Mouse (Mus musculus) thymus, adult 2 months (tissue): ENCODE data around the gene Eapp. TPM values are rescaled to one million over a fixed set of nuclear protein-coding genes. Genes with fewer than 3 reads are reported as not detected.
A peak's percentile ranks its signal among the peaks of the same experiment; 100 is the strongest.
"Not testable (repeated sequence)": the region's sequence is repeated elsewhere in the genome, so short reads cannot be mapped to it uniquely, and the experiment has no call there.

Experiments used
- DNase-seq: peaks from one replicate; pipeline ENCODE4 v3.0.0; 2021
- H3K27ac ChIP-seq: fragments of 200-500 bp; 2 replicates; pipeline ENCODE4 v1.5.1; 2012; ENCODE audit warnings: low read length, control low read depth; ENCODE audit not compliant: control insufficient read depth, insufficient read depth
- H3K27me3 ChIP-seq: fragments of 200-500 bp; 2 replicates; pipeline ENCODE4 v1.6.1; 2012; ENCODE audit warnings: mild to moderate bottlenecking, low read length, moderate library complexity, mixed read lengths; ENCODE audit not compliant: control insufficient read depth, insufficient read depth
- H3K36me3 ChIP-seq: fragments of 200-500 bp; 2 replicates; pipeline ENCODE4 v1.6.1; 2012; ENCODE audit warnings: mild to moderate bottlenecking, low read length, moderate library complexity; ENCODE audit not compliant: control insufficient read depth, insufficient read depth
- H3K4me1 ChIP-seq: fragments of 200-500 bp; replicated peaks from 2 replicates; pipeline ENCODE4 v1.6.1; 2012; ENCODE audit warnings: low read length; ENCODE audit not compliant: control insufficient read depth, insufficient read depth
- H3K4me3 ChIP-seq: fragments of 200-500 bp; 2 replicates; pipeline ENCODE4 v1.5.1; 2012; ENCODE audit warnings: mild to moderate bottlenecking, low read length, control low read depth, moderate library complexity; ENCODE audit not compliant: control insufficient read depth, insufficient read depth
- CTCF ChIP-seq: fragments of 200-500 bp; IDR thresholded peaks from 2 replicates; pipeline ENCODE4 v1.5.1; 2012; ENCODE audit warnings: mild to moderate bottlenecking, control low read depth, low read length, moderate library complexity, borderline replicate concordance; ENCODE audit not compliant: control insufficient read depth, poor library complexity, insufficient read depth; ENCODE audit errors: extremely low read depth
- POLR2A ChIP-seq: fragments of 200-500 bp; IDR thresholded peaks from 2 replicates; pipeline ENCODE4 v1.6.1; 2012; ENCODE audit warnings: mild to moderate bottlenecking, low read length, control low read depth, moderate library complexity; ENCODE audit not compliant: control insufficient read depth, poor library complexity, insufficient read depth; ENCODE audit errors: extremely low read depth
- WGBS: fragments of 180-500 bp; shearing (Covaris S2); methylation state at CpG from one replicate; pipeline ENCODE4 v1.1.7; 2018; 5-methylcytosine and 5-hydroxymethylcytosine counted together
- polyA plus RNA-seq: library from polyadenylated mRNA; depleted of rRNA; stranded (reverse); fragments of >200 nt; gene quantifications from 2 replicates; pipeline ENCODE4 v1.2.3, GENCODE M21; 2012

Eapp gene
- polyA plus RNA-seq, 1 experiment, result 8.8 TPM

DNA sequence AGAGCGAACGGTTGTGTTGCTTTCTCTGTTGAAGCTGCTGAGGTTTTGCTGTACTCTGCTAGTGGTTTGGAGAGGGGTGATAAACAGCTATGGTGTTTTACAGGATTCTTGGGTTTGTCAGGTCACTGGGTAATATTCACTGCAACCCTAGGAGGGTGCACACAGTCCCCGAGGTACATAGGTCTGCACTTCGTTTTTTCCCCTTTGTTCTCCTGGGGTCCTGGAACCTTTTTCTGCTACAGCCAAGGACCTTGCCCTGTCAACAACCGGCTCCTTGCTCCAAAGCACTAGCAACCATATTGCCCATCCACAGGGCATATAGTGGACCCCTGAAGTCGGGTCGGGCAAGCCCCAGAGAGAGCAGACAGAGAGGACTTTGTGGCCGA is 14.8 kb upstream of the Eapp start:
- DNase-seq, H3K36me3 ChIP-seq, H3K4me1 ChIP-seq, H3K27ac ChIP-seq, H3K4me3 ChIP-seq, H3K27me3 ChIP-seq: not testable (repeated sequence)
- 2% methylated on average over 3 of the region's 8 CpGs for WGBS
- 0 out of 2 replicates have a peak, but pooled peaks have one; percentile 31 for TF ChIP-seq POLR2A

DNA sequence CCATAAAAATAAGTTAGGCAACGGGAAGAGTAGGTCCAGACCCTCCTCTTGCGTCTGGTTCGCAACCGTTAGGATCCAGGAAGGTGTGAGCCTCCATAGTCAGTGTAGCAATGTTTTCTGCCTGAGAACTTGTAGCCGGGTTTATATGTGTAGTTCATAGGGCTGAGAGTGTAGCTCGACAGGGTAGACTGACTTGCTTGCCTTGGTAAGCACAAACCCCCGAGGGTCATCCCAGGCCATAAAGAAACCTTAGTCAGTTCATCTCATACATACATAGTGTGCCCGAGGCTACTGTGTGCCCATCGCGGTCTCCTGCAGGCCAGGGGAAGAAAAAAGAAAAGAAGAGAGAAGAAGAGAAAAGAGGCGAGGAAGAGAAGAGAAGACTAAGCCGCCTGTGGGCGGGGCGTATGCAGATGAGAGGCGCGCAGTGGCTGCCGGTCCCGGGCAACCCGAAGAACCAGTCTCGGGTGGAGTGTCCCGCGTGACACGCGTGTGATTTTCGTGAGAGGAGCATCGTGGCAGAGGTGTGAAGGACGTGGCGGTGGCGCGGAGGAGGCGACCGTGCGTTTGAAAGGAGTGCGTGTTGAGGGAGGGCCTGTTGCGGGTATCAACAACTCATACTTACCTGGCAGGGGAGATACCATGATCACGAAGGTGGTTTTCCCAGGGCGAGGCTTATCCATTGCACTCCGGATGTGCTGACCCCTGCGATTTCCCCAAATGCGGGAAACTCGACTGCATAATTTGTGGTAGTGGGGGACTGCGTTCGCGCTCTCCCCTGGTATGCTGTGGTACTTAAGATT is 14.2 kb upstream of the Eapp start:
- DNase-seq, H3K27me3 ChIP-seq, H3K36me3 ChIP-seq, H3K4me1 ChIP-seq: not testable (repeated sequence)
- Histone ChIP-seq H3K4me3 (peak overlapping the region; percentile 34), H3K27ac (peak overlapping the region; percentile 67; the same call in 1 of the 2 replicates)
- WGBS, result under 1% methylated on average over 13 of the region's 44 CpGs

DNA sequence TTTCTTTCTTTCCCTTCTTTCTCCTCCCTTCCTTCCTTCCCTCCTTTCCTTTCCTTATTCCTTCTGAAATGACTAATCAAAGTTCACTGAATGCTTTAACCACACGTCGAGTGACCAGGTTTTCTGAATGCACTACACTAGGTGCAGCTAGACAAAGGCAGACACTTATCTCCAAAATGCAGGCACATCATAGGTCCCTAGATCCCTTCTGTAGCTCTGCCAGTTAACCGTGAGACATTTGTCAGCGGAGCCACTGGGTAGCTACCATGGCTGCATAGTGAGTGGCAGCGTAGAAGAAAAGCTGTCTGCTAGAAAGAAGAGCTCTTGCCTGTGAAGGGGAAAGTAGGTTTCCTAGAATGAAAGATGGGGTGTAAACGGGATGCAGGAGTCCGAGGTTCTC is 3.7 kb upstream of the Eapp start:
- Histone ChIP-seq H3K27ac (no peak overlapping the region), H3K36me3 (no peaks in the 10 kb centered on the region), H3K4me1 (peaks cover 3% of the 10 kb centered on the region), H3K4me3 (no peak overlapping the region), H3K27me3 (no peaks in the 10 kb centered on the region)
- no peak for DNase-seq
- TF ChIP-seq POLR2A, result no peak
- no peak for TF ChIP-seq CTCF
- 84% methylated on average over 7 of the region's 7 CpGs for WGBS

DNA sequence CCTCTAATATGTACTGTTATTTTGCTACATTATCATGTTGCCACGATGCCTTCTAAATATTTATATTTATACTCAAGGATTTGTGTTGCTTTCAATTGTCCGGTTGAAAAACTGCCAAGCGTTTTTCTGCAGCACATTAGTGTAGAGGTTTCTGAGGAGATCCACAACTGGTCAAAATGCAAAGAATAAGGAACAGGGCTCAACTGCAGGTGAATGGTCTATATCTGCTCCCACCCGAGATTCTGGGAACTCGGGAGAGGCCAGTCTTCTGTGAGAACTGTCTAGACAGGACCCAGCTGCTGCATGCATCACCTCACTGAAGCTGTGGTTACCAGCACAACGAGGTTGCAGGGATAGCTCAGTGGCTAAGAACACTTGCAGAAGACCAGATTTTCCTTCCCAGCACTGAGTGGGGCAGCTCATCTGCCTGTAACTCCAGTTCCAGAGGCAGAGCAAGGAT is 2.1 kb upstream of the Eapp start:
- H3K4me1 ChIP-seq, result peaks cover 3% of the 10 kb centered on the region
- 55% methylated on average over 6 of the region's 6 CpGs for WGBS
- no peaks in the 10 kb centered on the region for H3K27me3 ChIP-seq
- no peak overlapping the region for H3K4me3 ChIP-seq
- no peaks in the 10 kb centered on the region for H3K36me3 ChIP-seq
- no peak overlapping the region for H3K27ac ChIP-seq
- DNase-seq, result no peak
- TF ChIP-seq CTCF (no peak), POLR2A (no peak)

DNA sequence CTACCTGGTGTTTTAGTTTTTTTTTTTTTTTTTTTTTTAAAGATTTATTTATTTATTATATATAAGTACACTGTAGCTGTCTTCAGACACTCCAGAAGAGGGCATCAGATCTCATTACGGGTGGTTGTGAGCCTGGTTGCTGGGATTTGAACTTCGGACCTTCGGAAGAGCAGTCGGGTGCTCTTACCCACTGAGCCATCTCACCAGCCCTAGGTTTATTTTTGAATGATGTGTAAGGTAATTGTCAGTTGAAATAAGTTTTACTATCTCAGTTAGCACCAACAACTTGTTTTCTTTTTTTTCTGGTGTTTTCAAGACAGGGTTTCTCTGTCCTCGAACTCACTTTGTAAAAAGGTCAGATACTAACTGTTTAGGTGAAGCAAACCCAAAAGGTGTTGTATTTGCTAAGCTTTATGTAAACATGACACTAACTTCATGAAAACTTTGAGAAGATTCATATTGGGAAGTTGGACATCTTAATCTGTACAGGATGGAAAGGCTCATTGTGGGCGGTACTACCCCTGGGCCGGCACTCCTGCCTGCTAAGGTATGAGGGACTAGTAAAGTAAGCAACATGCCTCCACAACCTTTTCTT is 1.4 kb upstream of the Eapp start:
- no peak for DNase-seq
- Histone ChIP-seq H3K27me3 (no peaks in the 10 kb centered on the region), H3K27ac (peak overlapping the region; percentile 57; the same call in 1 of the 2 replicates)

DNA sequence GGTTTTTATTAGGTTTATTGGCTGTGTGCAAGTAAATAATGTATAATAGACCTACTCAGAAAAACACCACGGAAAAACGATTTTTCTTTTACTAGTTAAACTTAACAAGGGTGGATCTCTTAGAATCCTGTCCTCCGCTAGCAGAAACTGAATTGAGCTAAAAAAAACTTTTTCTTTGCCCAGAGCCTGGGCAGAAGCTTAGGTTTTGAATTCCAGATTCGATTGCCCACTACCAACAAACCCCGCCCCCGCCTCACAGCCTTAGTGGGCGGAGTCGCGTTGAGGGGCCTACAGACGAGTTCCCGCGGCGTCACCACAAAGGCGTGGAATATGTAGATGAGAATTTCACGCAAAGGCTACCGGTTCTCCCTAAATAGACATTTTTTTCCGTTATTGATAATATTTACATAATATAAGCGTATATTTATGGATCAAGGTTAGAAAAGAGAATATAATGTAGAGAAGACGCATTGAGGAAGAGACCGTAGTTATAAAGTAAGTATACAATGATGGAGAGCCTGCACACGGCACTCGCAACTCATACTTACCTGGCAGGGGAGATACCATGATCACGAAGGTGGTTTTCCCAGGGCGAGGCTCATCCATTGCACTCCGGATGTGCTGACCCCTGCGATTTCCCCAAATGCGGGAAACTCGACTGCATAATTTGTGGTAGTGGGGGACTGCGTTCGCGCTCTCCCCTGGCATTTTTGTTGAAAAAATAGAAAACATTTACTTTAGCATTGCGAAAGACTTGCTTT is 725 bp upstream of the Eapp start:
- TF ChIP-seq CTCF (no peak), POLR2A (peak; percentile 98)
- Histone ChIP-seq H3K36me3 (peaks cover 4% of the 10 kb centered on the region), H3K4me3 (0 out of 2 replicates have a peak overlapping the region, but pooled peaks have one; percentile 4), H3K4me1 (peaks cover 3% of the 10 kb centered on the region), H3K27ac (peak overlapping the region; percentile 92), H3K27me3 (no peaks in the 10 kb centered on the region)
- under 1% methylated on average over 32 of the region's 32 CpGs for WGBS
- DNase-seq, result peak; percentile 95

More for the DNA sequence above, 1.4 kb upstream of the Eapp start:
- Histone ChIP-seq H3K4me3 (no peak overlapping the region), H3K4me1 (peaks cover 3% of the 10 kb centered on the region), H3K36me3 (peaks cover under 1% of the 10 kb centered on the region; the same call in 1 of the 2 replicates)
- 10% methylated on average over 7 of the region's 7 CpGs for WGBS
- no peak for TF ChIP-seq POLR2A
- no peak for TF ChIP-seq CTCF
